Mouse (Mus musculus) WW6 (cell line): ENCODE data around the gene Gpr182.

ENCODE experiments used
- DNase-seq: peaks from one replicate; pipeline ENCODE4 v3.0.0-alpha.2; 2013; ENCODE audit warnings: low read depth, low spot score

Gpr182 gene

GRCm38 (mm10) chr10:127739083-127739660, 12.4 kb downstream of the Gpr182 start, which contains the start of gene Zbtb39:
Gene Zbtb39, plus strand, starts transcription at chr10:127739538.
- peak; percentile 49 for DNase-seq

DNA sequence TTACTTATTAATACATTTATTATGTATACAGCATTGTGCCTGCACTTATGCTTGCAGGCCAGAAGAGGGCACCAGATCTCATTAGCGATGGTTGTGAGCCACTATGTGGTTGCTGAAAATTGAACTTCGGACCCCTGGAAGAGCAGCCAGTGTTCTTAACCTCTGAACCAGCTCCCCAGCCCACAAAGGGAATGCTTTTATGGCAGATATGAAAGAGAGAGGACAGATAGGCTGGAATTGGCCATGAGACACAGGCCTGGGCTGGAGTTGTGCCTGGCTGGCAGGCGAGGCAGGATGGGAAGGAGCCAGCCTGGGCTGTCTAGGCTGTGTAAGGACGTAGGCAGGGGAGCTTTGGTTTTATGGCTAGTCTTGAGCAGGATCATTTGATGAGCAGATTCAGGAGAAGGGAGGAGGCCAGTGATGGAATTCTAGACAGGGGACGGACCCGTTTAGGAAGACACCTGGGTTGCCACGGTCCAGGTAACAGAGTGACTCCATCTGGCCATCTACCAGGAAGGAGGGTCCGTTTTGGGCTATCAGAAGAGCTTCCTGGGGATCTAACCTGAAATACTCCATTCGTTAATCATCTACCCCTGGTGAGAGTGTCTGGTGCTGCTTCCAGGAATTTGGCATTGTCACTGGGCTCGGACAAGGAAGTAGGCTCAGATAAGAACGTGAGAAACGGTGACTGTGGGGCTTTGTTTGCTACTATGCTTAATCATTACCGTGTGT, 13.2 kb downstream of the Gpr182 start:
- DNase-seq, result no peak

DNA sequence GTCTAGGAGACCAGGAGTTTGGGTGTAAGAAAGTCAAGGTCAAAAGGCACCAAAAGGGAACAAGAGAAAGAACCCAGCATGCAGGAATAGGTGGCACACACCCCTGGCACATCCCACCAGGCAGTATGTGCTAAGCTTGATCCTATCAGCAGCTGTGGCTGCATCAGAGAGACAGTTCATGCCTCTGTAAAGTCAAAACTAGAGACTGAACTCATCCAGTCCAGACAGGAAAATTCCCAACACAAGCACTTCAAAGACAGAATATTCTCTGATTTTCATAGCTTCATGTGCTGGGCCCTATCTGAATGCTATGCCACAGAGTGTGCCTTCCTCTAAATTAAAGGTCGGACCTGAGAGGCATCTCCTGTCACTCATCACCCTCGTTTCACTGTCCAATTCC, 14.0 kb downstream of the Gpr182 start:
- DNase-seq, result no peak

GRCm38 (mm10) chr10:127736916-127737315, 14.6 kb downstream of the Gpr182 start:
- DNase-seq, result no peak

- DNase-seq, result no peak
Measured at GRCm38 (mm10) chr10:127736266-127736665, 15.3 kb downstream of the Gpr182 start.

GRCm38 (mm10) chr10:127734434-127734833, 17.1 kb downstream of the Gpr182 start:
- no peak for DNase-seq

DNA sequence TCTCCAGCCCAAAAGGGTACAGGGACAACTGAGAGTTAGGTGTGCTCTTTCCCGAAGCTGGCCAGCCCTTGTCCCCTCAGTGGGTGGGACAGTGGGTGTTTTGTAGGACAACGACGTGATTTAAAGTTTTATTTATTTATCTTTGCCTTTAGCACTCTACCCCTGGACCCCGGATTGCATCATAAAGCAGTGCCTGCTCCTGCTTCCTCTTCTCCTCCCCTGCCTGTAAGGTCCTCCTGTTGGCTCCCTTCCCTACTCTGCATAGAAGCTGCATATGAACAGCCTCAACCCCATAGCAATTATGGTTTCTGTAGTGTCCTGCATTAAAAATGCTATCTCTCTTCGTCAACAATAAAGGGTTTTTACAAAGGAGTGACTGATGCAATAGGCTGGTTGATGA, 20.1 kb downstream of the Gpr182 start:
- DNase-seq, result no peak

GRCm38 (mm10) chr10:127730933-127731310, 20.6 kb downstream of the Gpr182 start:
- DNase-seq, result no peak

GRCm38 (mm10) chr10:127730285-127730932, 21.1 kb downstream of the Gpr182 start:
- no peak for DNase-seq

GRCm38 (mm10) chr10:127728437-127728836, 23.1 kb downstream of the Gpr182 start:
- no peak for DNase-seq

DNA sequence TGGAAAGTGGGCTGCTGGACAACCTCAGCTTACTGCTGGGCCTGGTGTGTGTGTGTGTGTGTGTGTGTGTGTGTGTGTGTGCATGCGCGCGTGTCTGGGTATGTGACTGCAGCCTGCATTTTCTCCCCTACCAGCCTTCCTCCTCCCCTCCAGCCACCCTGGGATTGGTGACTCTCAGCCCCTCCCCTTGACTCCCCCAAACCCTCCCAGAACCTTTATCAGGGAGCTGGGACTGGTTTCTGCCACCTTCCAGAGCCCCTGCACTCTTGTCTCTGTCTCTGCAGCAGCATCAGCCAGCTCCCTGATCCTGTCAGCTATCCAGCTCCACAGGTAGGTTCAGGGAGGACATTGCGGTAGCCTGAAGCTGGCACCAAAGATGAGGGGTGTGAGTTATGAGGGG, 26.4 kb downstream of the Gpr182 start:
- no peak for DNase-seq

- no peak for DNase-seq
Measured at GRCm38 (mm10) chr10:127724178-127724577, 27.4 kb downstream of the Gpr182 start, which contains the start of gene Tac2. Gene Tac2, plus strand, starts transcription at chr10:127724478.

- no peak for DNase-seq
Measured at GRCm38 (mm10) chr10:127721671-127722418, 29.7 kb downstream of the Gpr182 start.

DNA sequence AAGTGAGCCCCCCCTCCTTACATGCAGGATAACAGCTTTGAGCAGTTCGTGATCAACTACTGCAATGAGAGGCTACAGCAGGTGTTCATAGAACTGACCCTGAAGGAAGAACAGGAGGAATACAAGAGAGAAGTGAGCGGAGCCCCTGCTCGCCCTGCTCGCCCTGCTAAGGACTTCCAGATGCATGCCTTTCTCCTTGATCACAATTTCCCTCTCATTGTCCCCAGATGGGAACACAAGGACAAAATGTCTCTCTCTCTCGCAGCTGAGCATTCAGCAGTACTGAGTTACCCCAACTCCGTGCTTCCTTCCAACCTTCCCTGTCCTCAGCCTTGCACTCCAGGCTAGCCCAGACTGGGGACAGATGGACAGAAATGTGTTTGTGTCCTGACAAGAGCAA, 38.8 kb downstream of the Gpr182 start:
- no peak for DNase-seq

DNA sequence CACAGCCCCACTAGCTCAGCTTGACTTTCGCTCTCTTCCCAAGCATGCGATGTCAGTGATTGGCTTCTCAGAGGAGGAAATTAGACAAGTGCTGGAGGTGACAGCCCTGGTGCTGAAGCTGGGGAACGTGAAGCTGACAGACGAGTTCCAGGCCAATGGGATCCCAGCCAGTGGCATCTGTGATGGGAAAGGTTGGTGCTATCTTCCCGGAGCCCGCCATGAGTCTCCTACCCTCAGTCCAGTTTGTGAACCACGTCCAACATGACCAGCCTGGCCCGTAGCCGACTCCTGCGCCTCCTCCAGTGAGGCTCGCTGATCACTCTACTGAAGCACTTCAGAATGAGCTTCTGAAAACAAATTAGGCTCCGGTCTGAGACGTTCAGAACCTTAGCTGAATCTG, 41.2 kb downstream of the Gpr182 start:
- no peak for DNase-seq

GRCm38 (mm10) chr10:127708850-127709370, 42.6 kb downstream of the Gpr182 start:
- DNase-seq, result no peak

DNA sequence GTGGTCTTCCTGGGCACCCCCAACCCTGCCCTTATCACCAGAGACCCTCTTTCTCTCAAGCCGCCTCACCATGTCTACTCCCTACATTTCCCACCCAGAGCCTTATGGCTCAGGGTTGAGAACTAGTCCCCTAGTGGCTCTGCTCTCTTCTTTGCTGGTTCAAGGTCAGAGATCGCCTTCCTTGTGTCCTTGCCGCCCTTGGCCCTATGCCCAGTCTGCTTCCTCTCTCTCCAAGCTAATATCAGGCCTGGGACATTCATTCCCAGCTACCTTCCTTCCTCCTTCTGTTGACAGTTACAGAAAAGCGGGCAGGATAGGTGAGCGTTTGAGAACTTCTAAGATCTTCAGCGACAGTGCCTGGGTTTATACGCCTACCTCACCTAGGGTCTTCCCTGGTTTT, 43.8 kb downstream of the Gpr182 start:
- no peak for DNase-seq

DNA sequence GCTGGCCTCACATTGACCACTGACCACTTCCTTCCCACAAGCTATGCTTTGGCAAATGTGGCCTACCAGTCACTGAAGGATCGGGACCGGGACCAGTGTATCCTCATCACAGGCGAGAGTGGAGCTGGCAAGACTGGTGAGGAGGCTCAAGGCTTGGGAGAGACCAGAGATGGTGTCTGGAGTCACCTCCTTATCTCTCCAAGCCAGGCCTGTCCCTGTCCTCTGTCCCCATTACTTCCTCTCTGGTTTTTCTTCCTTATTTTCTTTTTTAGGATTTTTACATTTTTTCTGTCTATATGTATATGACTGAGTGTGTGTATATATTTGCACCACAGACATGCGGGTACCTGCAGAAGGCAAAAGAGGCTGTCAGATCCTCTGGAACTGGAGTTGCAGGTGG, 45.7 kb downstream of the Gpr182 start:
- no peak for DNase-seq

GRCm38 (mm10) chr10:127704766-127705220, 46.7 kb downstream of the Gpr182 start, which contains the start of gene Myo1a:
Gene Myo1a, plus strand, starts transcription at chr10:127705170.
- DNase-seq, result no peak

- DNase-seq, result no peak
Measured at GRCm38 (mm10) chr10:127704293-127704692, 47.2 kb downstream of the Gpr182 start.

DNA sequence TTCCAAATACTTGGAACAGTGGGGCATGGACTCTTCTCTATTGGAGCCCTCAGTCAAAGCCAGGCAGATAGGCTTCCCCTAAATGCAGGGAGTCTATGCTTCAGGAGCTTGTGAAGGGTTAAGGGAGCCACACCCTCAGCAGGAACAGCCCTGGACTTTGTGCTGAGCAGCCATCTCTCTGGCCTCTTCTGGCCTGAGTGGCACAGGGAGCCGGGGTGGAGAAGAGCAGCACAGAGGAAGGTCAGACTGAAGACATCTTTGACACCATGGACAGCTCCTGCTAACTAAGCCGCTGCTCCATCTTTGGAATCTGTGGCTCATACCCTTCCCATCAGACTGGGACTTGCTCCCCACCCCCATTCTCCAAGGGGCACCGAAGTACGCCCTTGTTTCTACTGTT, 48.2 kb downstream of the Gpr182 start:
- peak; percentile 18 for DNase-seq

DNA sequence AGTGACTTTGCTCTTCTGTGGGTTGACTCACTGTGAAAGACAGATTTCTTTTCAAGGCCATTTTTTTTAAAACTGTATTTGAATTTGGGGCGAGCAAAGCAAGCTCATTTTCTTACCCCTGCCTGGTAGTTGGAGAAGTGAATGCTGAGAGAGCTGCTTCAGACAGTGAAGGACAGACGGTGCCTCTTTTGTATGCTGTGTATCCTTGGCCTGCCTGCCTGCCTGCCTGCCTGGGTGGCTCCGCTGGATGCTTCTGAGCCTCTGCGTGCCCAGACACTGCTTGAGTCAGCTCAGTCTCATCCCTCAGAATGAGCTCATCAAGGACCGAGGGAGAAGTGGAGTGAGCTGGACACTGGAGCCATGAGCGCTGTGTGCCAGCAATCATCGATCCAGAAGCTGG, 52.6 kb downstream of the Gpr182 start:
- no peak for DNase-seq
